Mouse (Mus musculus): ENCODE measurements around the gene Rc3h2. TPM values are rescaled to one million over a fixed set of nuclear protein-coding genes. Genes with fewer than 3 reads are reported as not detected.

Gene Rc3h2
- total RNA-seq (2021), result 10 to 100 TPM; 78.7 to 82.2 TPM
- long read RNA-seq, full-length matches to known transcripts, result 1 of 15 reads
- long read RNA-seq, partial matches to known transcripts, result 1 of 15 reads
- long read RNA-seq, other reads (novel, unspliced or antisense), result 13 of 15 reads

DNA sequence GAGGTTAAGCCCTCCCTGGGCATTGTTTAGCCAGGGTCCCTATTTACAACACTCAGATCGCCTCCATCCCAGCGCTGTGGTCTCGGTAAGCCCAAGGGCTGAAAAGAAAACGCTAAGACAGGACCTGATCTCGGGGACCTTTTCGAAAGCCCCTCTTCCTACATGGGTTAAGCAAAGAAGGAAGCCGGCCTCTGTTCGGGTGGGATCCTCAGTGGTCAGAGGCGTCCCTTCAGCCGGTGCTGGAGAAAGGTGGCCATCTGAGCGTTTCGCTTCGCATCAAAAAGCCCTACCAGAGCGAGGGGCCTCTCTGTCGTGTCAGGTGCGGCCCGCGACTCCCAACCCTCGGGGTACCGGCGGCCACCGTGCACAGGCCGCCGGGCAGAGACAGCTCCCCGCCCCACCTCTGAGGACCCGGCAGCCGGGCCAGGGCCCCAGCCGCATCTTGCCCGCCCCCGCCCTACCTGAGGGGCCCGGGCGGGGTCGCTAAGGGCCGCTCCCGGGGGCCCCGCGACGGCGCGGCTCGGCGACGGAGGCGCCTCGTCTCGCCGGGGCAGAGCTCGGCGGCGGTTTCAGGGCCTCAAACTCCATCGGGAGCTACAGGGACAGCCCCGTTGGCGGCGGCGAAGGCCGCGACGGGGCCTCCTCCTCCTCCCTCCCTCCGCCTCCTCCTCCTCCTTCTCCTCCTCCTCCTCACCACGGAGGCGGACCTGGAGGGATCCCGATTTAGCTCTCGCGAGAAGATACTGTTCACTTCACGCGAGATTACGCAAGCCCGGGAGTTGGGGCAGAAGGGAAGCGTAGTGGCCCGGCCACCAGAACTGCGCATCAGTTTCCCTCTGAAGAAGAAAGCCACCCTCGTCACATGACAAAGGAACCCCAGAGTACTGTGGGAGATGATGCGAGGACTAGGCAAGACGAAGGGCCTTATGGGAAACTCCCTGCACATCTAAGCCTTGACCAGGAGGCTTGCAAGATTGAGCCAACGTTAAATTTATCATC, at the start of gene Rc3h2:
Rc3h2 (minus strand) TSS at position 598 of the 999 bp plus-strand sequence.
- DNase-seq (ENCODE audit: low spot score in 2 of 2), result peak; percentile 93 to 94

DNA sequence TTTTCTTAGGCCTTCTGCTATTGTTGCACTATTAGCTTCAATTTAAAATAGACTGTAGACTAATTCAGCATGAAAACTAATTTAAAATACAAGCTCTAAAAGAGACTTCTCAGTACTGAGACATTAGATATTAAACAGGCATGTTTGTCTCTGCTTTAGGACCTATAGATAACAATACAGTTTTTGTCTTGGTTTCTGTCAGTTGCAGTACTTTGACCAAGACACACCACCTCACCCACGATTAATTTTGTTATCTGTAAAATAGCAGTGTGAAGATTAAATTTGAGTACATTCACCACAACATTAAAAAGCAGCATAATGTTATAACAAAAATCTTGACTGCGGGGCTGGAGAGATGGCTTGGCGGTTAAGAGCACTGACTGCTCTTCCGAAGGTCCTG, 43.6 kb upstream of the Rc3h2 start:
- DNase-seq (ENCODE audit: low spot score in 2 of 2), result no peak

DNA sequence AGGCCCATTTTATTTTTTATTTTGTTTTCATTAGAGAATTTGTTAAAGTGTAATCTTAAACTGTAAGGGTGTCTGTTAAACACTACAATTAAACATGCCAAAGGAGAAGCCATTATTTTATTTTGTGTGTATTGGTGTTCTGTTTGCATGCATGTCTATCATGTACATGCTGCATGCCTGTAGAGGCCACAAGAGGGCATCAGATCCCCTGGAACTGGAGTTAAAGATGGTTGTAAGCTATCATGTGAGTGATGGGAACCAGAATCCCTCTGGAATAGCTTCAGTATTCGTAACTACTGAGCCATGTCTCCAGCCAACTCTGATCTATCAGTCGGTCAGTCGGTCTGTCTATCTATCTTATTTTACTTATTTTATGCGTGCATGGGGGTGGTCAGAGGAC, 38.0 kb upstream of the Rc3h2 start:
- DNase-seq (ENCODE audit: low spot score in 2 of 2), result no peak

DNA sequence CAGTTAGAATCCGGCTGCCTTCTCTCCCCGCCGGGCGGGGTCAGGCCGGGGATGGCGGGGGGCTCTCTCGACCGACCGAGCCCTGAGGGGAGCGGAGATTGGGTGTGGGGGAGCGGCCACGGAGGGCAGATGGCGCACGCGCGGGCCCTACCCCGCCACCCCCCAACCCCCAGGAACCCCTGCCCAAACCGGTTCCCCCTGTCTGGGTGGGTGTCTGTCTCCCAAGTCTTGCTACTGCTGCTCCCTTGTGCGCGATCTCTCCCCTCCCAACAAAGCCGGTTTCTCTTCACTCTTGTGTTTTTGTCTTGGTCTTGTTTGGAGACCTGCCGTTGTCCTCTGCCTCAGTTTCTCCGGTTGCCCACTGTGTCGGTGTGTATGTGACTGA, 29.7 kb upstream of the Rc3h2 start:
- DNase-seq (ENCODE audit: low spot score in 2 of 2), result no peak

DNA sequence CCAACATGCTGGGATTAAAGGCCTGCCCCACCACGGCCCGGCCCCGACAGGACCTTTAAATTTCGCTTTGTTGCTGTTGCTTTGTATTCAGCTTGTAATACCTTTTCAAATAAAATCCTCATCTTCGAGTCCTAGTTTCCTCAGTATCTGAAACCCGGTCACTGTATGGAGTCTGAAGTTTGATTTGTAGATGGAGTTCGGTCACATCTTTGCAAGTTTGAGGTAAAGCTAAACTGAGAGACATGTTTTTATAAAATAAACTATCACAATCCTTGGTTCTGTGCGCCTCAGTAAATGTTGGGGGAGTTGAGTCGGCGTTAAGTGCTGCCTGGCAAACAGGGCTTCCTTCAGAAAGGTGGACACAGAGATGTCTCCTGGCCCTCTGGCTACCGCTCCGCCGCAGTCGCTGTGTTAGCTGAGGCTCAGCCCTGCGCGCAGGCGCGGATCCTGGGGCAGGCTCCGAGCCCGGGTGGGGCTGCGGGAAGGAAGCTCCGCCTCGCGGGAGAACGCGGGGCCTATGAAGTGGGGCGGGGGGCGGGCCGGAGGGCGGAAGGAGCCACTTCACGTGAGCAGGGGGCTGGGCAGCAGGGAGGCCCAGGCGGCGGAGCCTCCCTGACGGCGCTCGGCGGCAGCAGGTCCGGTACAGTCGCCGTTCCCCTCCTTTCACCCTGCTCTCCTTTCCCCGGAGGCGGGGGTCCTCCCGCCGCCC, 29.1 kb upstream of the Rc3h2 start:
- peak; percentile 91 to 94 for DNase-seq (ENCODE audit: low spot score in 2 of 2)

DNA sequence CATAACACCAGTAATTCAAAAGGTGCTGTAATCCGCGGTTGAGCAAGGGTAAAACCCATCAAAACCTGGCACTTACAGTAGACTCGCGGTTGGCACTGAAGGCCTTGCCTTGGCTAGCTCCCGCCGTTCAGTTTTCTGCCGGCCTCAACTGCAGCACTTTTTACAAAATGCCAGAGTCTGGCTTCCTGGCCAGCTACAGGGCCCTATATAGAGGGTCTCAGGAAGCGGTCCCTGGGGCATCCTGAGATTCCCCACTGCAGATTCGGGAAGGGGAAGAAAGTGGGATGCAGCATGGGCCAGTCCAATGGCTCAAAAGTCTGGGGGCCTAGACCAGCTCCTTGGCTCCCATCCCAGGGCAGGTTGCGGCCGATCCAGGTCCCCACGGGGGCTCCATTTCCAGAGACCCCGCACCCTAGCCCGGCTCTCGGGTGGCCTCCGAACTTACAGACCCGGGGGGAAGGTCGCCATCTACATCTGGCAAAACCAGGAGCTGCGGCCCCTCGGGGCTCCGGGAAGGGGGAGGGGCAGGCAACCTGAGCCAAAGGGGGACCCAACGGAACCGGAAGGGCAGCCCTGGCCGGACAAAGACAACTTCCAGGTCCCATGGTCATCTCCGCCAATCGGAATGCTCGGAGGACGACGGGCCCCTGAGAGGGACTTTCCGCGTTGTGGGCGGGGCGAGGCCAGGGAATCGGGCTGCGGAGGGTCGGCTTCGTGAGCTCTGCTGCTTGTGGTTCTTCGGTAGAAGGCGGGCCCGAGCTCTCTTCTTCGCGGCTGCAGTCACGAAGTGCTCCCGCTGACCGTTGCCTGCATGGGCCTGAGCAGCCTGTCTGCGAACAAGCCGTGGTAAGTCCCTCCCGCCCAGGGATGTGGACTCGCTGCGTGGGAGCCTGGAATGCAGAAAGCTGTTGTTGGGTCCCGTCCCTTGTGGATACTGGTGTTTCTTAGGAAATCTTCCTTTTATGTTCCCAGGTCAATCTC, 20.2 kb upstream of the Rc3h2 start, which contains the start of the genes Zbtb26, Zbtb6 and Rabgap1:
Zbtb26 (minus strand) TSS at position 525 of the 981 bp plus-strand sequence.
Zbtb6 (minus strand) TSS at position 561 of the 981 bp plus-strand sequence.
Rabgap1 (plus strand) TSS at position 669 of the 981 bp plus-strand sequence.
- DNase-seq (ENCODE audit: low spot score in 2 of 2), result peak; percentile 93 to 96

DNA sequence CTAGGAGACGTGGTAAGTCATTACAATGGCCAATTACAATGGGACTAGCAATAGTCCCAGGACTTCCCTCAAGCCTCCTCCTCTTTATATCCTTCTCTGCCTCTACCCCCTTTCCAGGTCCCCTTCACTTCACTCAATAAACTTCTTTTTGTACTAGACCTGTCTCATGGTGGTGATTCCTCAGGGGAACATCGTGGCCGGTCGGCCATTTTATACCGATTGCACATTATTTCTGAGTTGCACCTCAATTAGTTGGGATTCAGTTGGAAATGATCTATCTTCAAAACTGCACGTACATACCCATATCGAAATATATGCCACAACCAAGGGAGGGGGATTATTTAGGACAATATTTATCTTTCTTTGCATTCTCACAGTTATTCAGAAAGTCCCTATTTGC, 8.9 kb upstream of the Rc3h2 start:
- DNase-seq (ENCODE audit: low spot score in 2 of 2), result no peak

DNA sequence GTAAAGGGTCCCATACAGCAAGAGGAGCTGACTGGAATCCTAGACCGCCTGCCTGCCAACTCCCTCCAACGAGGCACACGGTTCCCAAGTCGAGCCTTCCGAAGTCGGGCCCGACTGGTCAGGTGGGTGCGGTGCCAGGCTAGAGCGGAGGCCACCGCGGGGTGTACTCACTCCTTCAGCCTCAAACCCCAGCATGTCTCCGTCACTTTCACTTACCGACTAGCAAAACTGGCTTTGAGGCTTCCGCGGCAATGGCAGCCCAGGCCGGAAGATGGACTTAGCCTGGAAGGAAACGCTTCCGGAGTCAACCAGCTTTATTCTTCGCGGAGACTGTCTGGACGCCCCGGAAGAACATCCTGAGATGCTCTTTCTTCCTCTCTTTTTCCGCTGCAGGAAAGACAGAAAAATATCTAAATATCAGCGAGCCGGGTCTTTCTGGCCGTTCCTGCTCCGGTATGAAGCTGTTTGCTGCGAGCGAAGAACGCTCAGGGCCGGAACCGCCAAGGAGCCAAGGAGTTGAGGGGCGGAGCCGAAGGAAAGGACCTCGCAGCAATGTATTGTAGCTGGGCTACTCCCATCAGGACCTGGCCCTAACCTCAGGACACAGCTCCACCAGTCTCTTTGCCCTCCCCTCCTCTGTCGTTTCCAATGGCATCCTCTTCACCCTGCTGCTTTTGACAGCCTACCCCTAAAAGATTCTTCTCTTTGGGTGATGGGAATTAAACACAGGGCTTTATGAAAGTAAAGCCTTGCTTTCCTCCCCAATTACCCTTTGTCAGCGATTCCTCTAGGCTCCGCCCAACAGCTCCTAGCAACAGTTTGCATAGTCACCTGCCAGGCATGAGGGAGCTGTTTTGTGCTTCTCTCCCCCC, 8.1 kb upstream of the Rc3h2 start:
- DNase-seq (ENCODE audit: low spot score in 2 of 2), result peak; percentile 74 to 83

DNA sequence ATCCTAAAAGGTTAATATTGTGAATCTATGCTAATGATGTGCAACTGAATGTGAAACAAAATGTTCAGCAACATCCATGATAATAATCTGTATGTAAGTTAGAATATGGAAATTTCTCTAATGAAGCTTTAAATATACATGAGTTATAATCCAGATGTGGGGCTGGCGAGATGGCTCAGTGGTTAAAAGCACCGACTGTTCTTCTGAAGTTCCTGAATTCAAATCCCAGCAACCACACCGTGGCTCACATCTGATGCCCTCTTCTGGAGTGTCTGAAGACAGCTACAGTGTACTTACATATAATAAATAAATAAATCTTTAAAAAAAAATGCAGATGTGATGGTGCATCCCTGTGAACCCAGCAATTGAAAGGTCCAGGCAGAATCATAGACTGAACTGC, 968 bp upstream of the Rc3h2 start:
- DNase-seq (ENCODE audit: low spot score in 2 of 2), result no peak

DNA sequence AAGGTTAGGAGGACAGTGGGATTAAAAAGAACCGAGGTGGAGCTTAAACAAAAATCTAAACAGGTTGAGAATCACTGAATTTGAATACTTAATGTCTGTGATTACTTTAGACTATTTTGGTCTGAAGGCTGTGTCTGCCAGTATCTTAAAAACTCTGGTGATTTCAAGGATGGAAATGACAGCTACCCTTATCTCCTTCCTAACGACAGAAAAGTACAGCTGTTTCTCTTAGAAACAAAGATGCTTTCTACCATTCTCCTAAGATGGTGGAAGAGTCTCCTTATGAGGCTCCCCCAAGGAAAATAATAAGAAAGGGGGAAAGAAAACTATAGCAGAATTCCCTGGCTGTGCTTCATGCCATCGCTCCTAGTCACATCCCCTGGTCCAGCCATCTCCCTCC, 800 bp downstream of the Rc3h2 start:
- no peak for DNase-seq (ENCODE audit: low spot score in 2 of 2)

DNA sequence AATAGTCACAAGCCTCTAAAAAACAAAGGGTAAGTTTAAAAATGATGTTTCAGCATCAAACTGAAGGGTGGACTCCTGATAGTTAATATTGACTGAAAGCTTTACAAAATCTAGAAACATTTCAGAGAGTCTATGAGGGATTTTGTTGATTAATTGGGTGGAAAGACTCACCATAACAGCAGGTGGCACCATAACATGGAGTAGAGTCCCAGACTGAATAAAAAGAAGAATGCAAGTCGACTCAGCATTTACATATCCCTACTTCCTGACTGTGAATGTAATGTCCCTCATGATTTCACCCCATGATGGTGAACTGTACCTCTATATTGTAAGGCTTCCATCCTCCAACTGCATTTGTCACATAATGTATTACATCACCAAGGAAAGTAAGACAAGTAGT, 27.2 kb downstream of the Rc3h2 start:
- DNase-seq (ENCODE audit: low spot score in 2 of 2), result no peak

DNA sequence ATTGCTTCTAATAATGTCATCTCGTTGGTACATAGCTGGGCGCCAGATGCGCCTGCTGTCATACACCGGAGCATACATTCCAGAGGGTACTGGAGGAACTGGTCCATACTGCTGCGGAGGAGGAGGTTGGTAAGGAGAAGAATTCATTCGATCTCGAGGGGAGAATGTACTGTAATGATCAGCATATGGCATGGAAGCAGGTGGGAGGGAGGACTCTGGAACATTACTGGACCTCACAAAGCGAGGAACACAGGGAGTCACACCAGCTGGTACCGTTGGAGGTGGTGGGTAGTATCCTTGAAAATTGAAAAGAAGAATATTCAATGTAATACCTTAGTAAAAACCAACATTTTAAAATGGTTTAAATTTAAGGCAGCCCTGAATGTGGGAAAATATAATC, 39.8 kb downstream of the Rc3h2 start:
- no peak for DNase-seq (ENCODE audit: low spot score in 2 of 2)

DNA sequence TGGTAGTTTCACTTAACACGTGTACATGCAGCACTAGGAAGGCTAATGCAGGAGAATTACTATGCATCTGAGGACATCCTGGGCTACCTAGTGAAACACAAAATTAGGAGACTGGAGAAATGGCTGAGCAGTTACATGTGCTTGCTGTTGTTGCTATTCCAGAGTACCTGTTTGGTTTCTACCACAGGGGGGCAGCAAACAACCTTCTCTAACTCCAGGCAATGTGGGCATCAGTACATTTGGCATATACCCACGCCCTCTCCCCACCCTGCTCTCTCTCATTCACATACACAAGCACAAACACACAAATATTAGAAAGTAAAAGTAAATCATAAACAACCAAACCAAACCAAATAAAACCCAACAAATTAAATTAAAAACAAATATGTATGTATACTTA, 42.5 kb downstream of the Rc3h2 start:
- peak; percentile 56 to 70 for DNase-seq (ENCODE audit: low spot score in 2 of 2)

DNA sequence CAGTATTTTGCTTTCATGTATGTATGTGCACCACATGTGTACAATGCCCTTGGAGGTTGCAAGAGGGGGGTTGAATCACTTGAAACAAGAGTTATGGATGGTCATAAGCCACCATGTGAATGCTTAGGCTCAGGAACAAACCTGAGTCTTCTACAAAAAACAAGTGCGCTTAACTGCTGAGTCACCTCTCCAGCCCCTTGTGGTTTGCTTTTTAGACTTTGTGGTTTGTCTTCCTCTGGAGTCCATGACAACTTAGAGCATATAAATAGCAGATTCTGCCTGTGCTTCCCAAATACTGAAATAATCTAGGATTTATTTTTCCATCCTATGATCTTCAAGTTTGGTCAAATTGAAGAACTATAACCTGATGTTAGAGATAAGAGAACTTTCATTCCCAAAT, 46.7 kb downstream of the Rc3h2 start:
- DNase-seq (ENCODE audit: low spot score in 2 of 2), result no peak

DNA sequence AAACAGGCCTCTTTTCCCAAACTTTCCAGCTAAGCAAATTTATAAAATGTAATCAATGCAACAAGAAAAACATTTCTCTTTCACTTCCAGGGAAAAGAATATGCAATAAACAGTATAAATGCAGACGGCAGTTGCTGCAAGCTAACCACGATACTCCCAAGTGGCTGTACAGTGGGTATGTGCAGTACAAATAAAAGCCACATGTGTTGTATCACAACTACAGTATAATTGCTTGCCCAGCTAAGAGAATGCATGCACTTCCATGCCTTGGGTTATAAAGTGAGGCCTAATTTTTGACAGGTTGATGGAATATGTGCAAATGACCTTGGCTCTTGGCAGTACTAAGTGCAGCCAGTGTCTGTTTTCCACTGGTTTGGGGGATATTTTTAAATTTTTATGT, 52.1 kb downstream of the Rc3h2 start:
- no peak for DNase-seq (ENCODE audit: low spot score in 2 of 2)

DNA sequence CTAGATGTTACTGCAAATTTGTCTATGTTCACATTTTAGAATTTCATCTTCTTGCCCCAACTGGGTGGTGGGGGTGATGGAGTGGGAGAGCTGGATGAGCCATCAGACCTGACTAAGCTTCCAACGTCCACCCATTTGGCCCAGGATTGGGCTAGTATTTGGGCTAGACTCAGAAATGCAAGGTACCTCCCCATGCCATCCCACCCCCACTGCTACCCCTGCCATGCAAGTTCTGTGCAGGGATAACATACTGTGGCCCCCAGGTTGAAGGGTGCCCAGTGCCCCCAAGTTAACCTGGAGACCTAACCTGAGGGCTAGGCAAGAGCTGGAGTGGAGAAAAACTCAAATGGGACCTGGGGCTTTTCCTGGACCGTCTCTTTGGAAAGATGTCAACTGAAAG, 62.8 kb downstream of the Rc3h2 start:
- no peak for DNase-seq (ENCODE audit: low spot score in 2 of 2)

DNA sequence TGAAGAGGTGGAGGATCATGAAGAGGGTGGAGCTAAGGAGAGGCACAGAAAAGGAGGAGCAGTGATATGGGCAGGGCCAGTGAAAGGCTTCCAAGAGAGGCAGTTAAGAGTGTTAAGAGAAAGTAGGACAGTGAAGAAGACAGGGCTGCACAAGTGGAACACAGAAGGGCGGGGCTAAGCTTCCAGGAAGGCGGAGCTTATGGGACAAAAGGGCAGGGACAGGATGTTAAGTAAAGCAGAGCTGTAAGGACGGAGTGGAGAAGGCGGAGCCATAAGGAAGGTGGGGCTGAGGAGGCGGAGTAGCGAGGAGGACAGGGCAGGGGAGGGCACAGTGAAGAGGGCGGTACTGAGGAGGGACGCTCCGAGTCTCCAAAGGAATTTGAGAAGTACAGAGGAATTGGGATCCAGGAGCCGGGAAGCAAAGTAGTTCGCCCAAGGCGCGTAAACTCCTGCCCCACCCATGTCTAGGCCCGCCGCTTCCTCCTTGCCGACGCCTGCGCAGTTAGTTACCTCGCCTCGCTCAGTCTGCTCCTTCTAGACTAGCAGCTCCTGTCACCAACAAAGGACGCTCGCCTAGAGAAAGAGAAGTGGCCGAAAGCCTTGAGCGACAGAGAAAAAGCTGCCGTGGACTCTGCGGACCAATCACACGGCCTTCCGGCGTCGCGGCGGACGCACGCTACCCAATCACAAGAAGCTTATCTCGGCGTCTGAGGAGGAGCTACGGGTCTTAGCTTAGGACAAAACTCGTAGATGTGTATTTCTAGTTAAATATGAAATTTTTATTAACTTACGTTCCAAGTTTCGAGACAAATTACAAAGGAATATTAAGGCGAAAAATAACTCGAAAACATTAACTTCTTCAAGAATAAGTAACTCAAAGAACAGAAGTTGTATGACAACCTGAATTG, 63.8 kb downstream of the Rc3h2 start, which contains the start of gene Pdcl:
Pdcl (minus strand) TSS at position 700 of the 908 bp plus-strand sequence.
- peak; percentile 80 to 85 for DNase-seq (ENCODE audit: low spot score in 2 of 2)

DNA sequence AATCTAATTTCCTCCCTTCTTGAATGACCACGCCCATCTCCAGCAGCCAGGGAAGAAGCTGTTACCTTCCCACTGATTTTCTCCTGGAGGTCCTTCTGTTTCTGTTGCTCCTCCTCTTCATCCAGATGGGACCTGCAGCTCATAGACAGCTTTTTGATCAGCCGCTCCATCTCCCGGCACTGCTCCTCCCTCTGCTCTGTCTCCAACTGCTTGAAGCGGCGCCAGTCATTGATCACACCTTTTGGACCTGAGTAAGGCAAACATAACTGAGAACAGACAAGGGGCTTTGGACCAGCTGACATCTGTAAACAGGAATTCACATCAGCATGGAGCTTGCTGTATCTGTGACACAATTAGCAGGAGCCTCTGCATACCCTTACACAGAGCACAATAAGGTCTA, 67.1 kb downstream of the Rc3h2 start:
- DNase-seq (ENCODE audit: low spot score in 2 of 2), result no peak
